In genomic region chr4:45763288-45764140, GRCm38 (mm10) we compare ENCODE assay signal across 8 mouse cellular contexts. TPM values are rescaled to one million over a fixed set of nuclear protein-coding genes. Genes with fewer than 3 reads are reported as not detected.
DNase-seq lines count a peak whose midpoint lies in the region; ATAC-seq and TF ChIP-seq lines count a peak whose summit lies in the region.

No protein-coding gene starts in this region.

- peak overlapping the region; percentile 66 for H3K9ac ChIP-seq in heart, embryonic 16.5 days (ENCODE audit: low read length)
- peak overlapping the region; percentile 42; the same call in 1 of the 2 replicates for H3K9ac ChIP-seq in liver, embryonic 15.5 days
- peak overlapping the region; percentile 15; the same call in 1 of the 2 replicates for H3K9ac ChIP-seq in stomach, embryonic 16.5 days (ENCODE audit: low read length)

- no peaks in the 10 kb centered on the region for H3K9me3 ChIP-seq in heart, embryonic 16.5 days (replicated peaks; ENCODE audit: control insufficient read depth, low read length)
- H3K9me3 ChIP-seq in liver, embryonic 15.5 days (replicated peaks), result no peaks in the 10 kb centered on the region
- no peaks in the 10 kb centered on the region for H3K9me3 ChIP-seq in stomach, embryonic 16.5 days (replicated peaks; ENCODE audit: control insufficient read depth, low read length)

- no peak overlapping the region for H3K27ac ChIP-seq in left cerebral cortex, adult 2 months
- peak overlapping the region; percentile 75 for H3K27ac ChIP-seq in heart, embryonic 16.5 days (ENCODE audit: low read length)
- no peak overlapping the region; the same call in 1 of the 2 replicates for H3K27ac ChIP-seq in liver, embryonic 15.5 days (replicated peaks)
- peak overlapping the region; percentile 55 for H3K27ac ChIP-seq in stomach, embryonic 16.5 days (ENCODE audit: low read length)

- no peak for TF ChIP-seq CTCF in left cerebral cortex, adult 2 months (IDR thresholded peaks at IDR 0.05)
- TF ChIP-seq CTCF in brain, embryonic 14.5 days (IDR thresholded peaks at IDR 0.05; ENCODE audit: borderline replicate concordance, extremely low read depth, insufficient read depth, insufficient read length), result no peak

- no peaks in the 10 kb centered on the region for H3K36me3 ChIP-seq in heart, embryonic 16.5 days (ENCODE audit: control insufficient read depth, insufficient read depth)
- no peaks in the 10 kb centered on the region for H3K36me3 ChIP-seq in liver, embryonic 15.5 days (replicated peaks)
- H3K36me3 ChIP-seq in stomach, embryonic 16.5 days (ENCODE audit: control insufficient read depth, insufficient read depth, low read length), result no peaks in the 10 kb centered on the region

- 0 out of 2 replicates have a peak overlapping the region, but pooled peaks have one; percentile 1 for H3K4me3 ChIP-seq in left cerebral cortex, adult 2 months
- peak overlapping the region; percentile 39 for H3K4me3 ChIP-seq in heart, embryonic 16.5 days (ENCODE audit: low read length)
- peak overlapping the region; percentile 52 for H3K4me3 ChIP-seq in liver, embryonic 15.5 days (replicated peaks)
- peak overlapping the region; percentile 15 for H3K4me3 ChIP-seq in stomach, embryonic 16.5 days (replicated peaks; ENCODE audit: low read length)

- no peak for TF ChIP-seq POLR2A in brain, embryonic 14.5 days (IDR thresholded peaks at IDR 0.05; ENCODE audit: borderline replicate concordance, extremely low read depth, insufficient read depth, insufficient read length, poor library complexity, severe bottlenecking)

- H3K4me2 ChIP-seq in heart, embryonic 16.5 days (ENCODE audit: low read depth, low read length), result peak overlapping the region; percentile 64
- H3K4me2 ChIP-seq in liver, embryonic 15.5 days, result peak overlapping the region; percentile 65
- H3K4me2 ChIP-seq in stomach, embryonic 16.5 days (ENCODE audit: low read depth, low read length), result peak overlapping the region; percentile 42

- ATAC-seq in heart, embryonic 16.5 days (replicated peaks; ENCODE audit: extremely low read depth, insufficient read depth, low FRiP score), result no peak; the same call in 1 of the 2 replicates
- no peak for ATAC-seq in liver, embryonic 15.5 days (ENCODE audit: insufficient read depth)
- no peak for ATAC-seq in stomach, embryonic 16.5 days (ENCODE audit: insufficient read depth, low FRiP score)

- WGBS in heart, embryonic 16.5 days, result 15% methylated on average over 18 of the region's 18 CpGs
- WGBS in liver, embryonic 15.5 days (ENCODE audit: insufficient replicate concordance), result 22% methylated on average over 18 of the region's 18 CpGs
- WGBS in stomach, embryonic 16.5 days, result 15% methylated on average over 18 of the region's 18 CpGs

- no peak for DNase-seq in left cerebral cortex, adult 2 months (ENCODE audit: extremely low spot score in 1 of 2, low spot score in 2 of 2)
- DNase-seq in left cerebral cortex, postnatal 10 days (ENCODE audit: extremely low spot score in 1 of 2, low spot score in 2 of 2), result no peak
- DNase-seq in brain, embryonic 14.5 days (ENCODE audit: low read depth), result peak; percentile 92
- no peak for DNase-seq in urinary bladder, postnatal 25 days (ENCODE audit: low spot score)
- DNase-seq in cerebellum, postnatal 36 days, result no peak

- H3K27me3 ChIP-seq in heart, embryonic 16.5 days (ENCODE audit: control insufficient read depth, insufficient read depth, low read length), result no peaks in the 10 kb centered on the region; the same call in 1 of the 2 replicates
- peaks cover 59% of the 10 kb centered on the region for H3K27me3 ChIP-seq in liver, embryonic 15.5 days
- H3K27me3 ChIP-seq in stomach, embryonic 16.5 days (ENCODE audit: control insufficient read depth, insufficient read depth, low read length), result 0 out of 2 replicates have a peak, but pooled peaks cover 3% of the 10 kb centered on the region

- intact Hi-C loops in left cerebral cortex, adult 2 months (cut with DNase I), result no loop called here
- intact Hi-C loops in left cerebral cortex, postnatal 10 days (cut with DNase I), result no loop called here

- H3K4me1 ChIP-seq in heart, embryonic 16.5 days (ENCODE audit: control insufficient read depth, insufficient read depth, low read length), result peaks cover 61% of the 10 kb centered on the region
- H3K4me1 ChIP-seq in liver, embryonic 15.5 days (replicated peaks), result peaks cover 53% of the 10 kb centered on the region
- H3K4me1 ChIP-seq in stomach, embryonic 16.5 days (ENCODE audit: control insufficient read depth, insufficient read depth, low read length), result peaks cover 43% of the 10 kb centered on the region

RNA-seq across cellular contexts. Expression of gene Aldh1b1, which starts 35.3 kb away (rescaled TPM):
- 1 to 10 TPM; 4.9 to 5.2 TPM for total RNA-seq in left cerebral cortex, adult 2 months (2021)
- total RNA-seq in left cerebral cortex, postnatal 10 days (2021), result 10 to 100 TPM; 17.7 to 18.3 TPM
- 9.8 and 11.4 TPM in 2 replicates for polyA plus RNA-seq in brain, embryonic 14.5 days (2012; rRNA removed)
- 173 and 184 TPM in 2 replicates for polyA plus RNA-seq in heart, embryonic 16.5 days (2015; fragmentation: Nextera tagmentation; extraction: Ambion mirVana)
- polyA plus RNA-seq in liver, embryonic 15.5 days (2015; fragmentation: Nextera tagmentation; extraction: Ambion mirVana), result 84.6 and 101 TPM in 2 replicates
- 77.6 and 95.3 TPM in 2 replicates for polyA plus RNA-seq in stomach, embryonic 16.5 days (2015; fragmentation: Nextera tagmentation; extraction: Ambion mirVana)

Comparison
In these comparisons a context has a peak if more than half of its experiments do, and no peak if none do; other contexts are left out.
1. H3K27ac ChIP-seq: peak in heart, embryonic 16.5 days (single experiment) and stomach, embryonic 16.5 days (single experiment); none in left cerebral cortex, adult 2 months (single experiment) and liver, embryonic 15.5 days (single experiment).
2. H3K4me3 ChIP-seq: peak in every context shown above with its lines; median percentile 52 in liver, embryonic 15.5 days; 39 in heart, embryonic 16.5 days; 15 in stomach, embryonic 16.5 days; 1 in left cerebral cortex, adult 2 months.
3. H3K9ac ChIP-seq: peak in every context shown above with its lines; median percentile 66 in heart, embryonic 16.5 days; 42 in liver, embryonic 15.5 days; 15 in stomach, embryonic 16.5 days.
4. Peak in every context shown above with its lines, with median percentiles within 50 percentile points of each other: H3K4me2 ChIP-seq.